Mouse (Mus musculus) lung, embryonic 14.5 days (tissue): ENCODE data around the gene Fam111a. TPM values are rescaled to one million over a fixed set of nuclear protein-coding genes. Genes with fewer than 3 reads are reported as not detected.

Experiments
- ATAC-seq: fragments of 200-750 bp; cut with Nextera tagmentation; 2 replicates; pipeline ENCODE4 v1.8.0; 2017; ENCODE audit warnings: mild to moderate bottlenecking, moderate TSS enrichment, moderate library complexity; ENCODE audit not compliant: insufficient read depth
- DNase-seq: peaks from one replicate; pipeline ENCODE4 v3.0.0-alpha.2; 2015
- H3K27ac ChIP-seq: fragments of 300-500 bp; sonication (generic); 2 replicates; pipeline ENCODE4 v1.5.1; 2014; ENCODE audit warnings: low read depth, mild to moderate bottlenecking, moderate library complexity
- H3K27me3 ChIP-seq: fragments of 300-500 bp; sonication (generic); 2 replicates; pipeline ENCODE4 v1.6.1; 2014; ENCODE audit warnings: low read length, control low read depth; ENCODE audit not compliant: insufficient read depth
- H3K36me3 ChIP-seq: fragments of 300-500 bp; sonication (generic); 2 replicates; pipeline ENCODE4 v1.6.1; 2014; ENCODE audit warnings: control low read depth; ENCODE audit not compliant: insufficient read depth
- H3K4me1 ChIP-seq: fragments of 300-500 bp; sonication (generic); 2 replicates; pipeline ENCODE4 v1.6.1; 2014; ENCODE audit warnings: antibody characterized with exemption, control low read depth; ENCODE audit not compliant: insufficient read depth
- H3K4me2 ChIP-seq: fragments of 300-500 bp; sonication (generic); 2 replicates; pipeline ENCODE4 v1.6.1; 2014; ENCODE audit warnings: mild to moderate bottlenecking
- H3K4me3 ChIP-seq: fragments of 300-500 bp; sonication (generic); 2 replicates; pipeline ENCODE4 v1.5.1; 2014; ENCODE audit warnings: low read depth, low read length
- H3K9ac ChIP-seq: fragments of 300-500 bp; sonication (generic); 2 replicates; pipeline ENCODE4 v1.6.1; 2014
- H3K9me3 ChIP-seq: fragments of 300-500 bp; sonication (generic); 2 replicates; pipeline ENCODE4 v1.6.1; 2016; ENCODE audit warnings: low read depth, low read length, control low read depth
- CTCF ChIP-seq: IDR thresholded peaks from 2 replicates; pipeline ENCODE4 v1.5.1; 2016; ENCODE audit warnings: antibody characterized with exemption, low read depth
- WGBS: fragments of 180-500 bp; shearing (Covaris S2); extraction: QIAGEN DNeasy Blood & Tissue Kit; methylation state at CpG from one replicate; pipeline ENCODE4 v1.1.7; 2014; 5-methylcytosine and 5-hydroxymethylcytosine counted together
- polyA plus RNA-seq: library from polyadenylated mRNA; unstranded; fragments of >200 nt; fragmentation: Nextera tagmentation; extraction: Ambion mirVana; gene quantifications from 2 replicates; pipeline ENCODE4 v1.2.1, GENCODE M21; 2014

The Fam111a gene
- polyA plus RNA-seq, 1 experiment from 2014 or later = 37.9 TPM

DNA sequence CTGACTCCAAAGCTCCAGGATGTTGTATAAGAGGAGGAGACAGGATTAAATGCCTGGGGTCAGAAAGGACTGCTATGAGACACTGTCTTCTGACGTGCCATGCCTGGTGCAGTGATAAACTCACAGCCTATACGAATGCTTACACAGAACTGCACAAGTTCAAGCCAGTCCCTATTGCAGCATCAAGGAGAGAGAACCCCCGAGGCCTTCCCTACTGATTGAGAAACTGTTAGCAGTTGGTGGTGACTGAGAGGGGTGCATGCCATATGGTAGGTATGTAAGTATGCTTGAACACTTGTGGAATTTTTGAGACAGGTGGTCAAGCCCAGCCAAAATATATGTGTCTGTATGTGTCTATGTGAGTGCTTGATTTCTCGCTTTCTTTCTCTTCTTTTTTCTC, 22.2 kb upstream of the Fam111a start:
- H3K9me3 ChIP-seq = no peaks in the 10 kb centered on the region
- WGBS = 34% methylated on average over 4 of the region's 4 CpGs
- no peaks in the 10 kb centered on the region for H3K27me3 ChIP-seq
- DNase-seq (no peak), ATAC-seq (no peak)
- H3K4me2 ChIP-seq = no peak overlapping the region
- no peaks in the 10 kb centered on the region for H3K36me3 ChIP-seq
- no peak for TF ChIP-seq CTCF
- no peaks in the 10 kb centered on the region for H3K4me1 ChIP-seq
- H3K27ac ChIP-seq = no peak overlapping the region
- H3K4me3 ChIP-seq = no peak overlapping the region
- no peak overlapping the region for H3K9ac ChIP-seq

DNA sequence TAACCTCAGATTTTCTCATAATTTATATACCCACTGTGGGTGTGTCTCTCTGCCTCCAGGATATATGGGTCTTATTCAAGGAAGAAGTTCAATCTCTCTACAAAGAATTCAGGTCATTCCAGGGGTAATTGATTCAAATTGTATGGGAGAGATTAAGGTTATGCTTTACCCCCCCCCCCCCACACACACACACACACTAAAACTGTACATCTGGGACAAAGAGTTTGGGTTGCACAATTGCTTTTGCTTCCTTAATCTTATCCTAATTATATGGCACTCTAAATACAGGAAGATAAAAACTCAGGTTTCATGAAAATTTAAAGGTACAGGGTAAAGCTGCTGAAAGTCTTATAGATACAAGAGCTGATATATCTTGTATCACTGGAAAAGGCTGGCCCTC, 8.4 kb upstream of the Fam111a start:
- Histone ChIP-seq H3K27ac (no peak overlapping the region), H3K9ac (no peak overlapping the region), H3K27me3 (no peaks in the 10 kb centered on the region), H3K4me1 (no peaks in the 10 kb centered on the region), H3K9me3 (no peaks in the 10 kb centered on the region), H3K4me3 (no peak overlapping the region), H3K4me2 (no peak overlapping the region), H3K36me3 (no peaks in the 10 kb centered on the region)
- DNase-seq (no peak), ATAC-seq (no peak)
- no peak for TF ChIP-seq CTCF

DNA sequence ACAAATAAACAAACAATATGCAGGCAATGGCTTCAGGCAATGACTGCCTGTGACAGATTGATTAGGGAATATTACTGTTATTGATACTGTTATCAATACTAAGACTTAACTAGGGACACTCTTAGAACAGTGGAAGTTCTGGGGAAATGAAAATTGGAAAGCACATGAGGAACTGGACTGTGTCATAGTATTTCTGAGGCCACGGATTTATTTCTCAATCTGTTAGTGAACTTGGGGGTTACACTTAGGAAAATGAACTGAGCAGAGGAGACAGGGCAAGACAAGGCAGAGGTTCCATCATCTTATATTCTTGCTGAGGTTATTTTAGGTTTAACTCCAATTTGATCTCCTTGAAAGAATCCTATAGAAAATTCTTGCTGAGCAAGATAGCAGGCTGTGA, 5.6 kb upstream of the Fam111a start:
- no peaks in the 10 kb centered on the region for H3K9me3 ChIP-seq
- no peak overlapping the region for H3K9ac ChIP-seq
- H3K4me2 ChIP-seq = no peak overlapping the region
- TF ChIP-seq CTCF = no peak
- H3K4me3 ChIP-seq = no peak overlapping the region
- 76% methylated on average over 1 of the region's 1 CpGs for WGBS
- DNase-seq (no peak), ATAC-seq (no peak)
- H3K4me1 ChIP-seq = no peaks in the 10 kb centered on the region
- no peaks in the 10 kb centered on the region for H3K36me3 ChIP-seq
- H3K27me3 ChIP-seq = no peaks in the 10 kb centered on the region
- no peak overlapping the region for H3K27ac ChIP-seq

DNA sequence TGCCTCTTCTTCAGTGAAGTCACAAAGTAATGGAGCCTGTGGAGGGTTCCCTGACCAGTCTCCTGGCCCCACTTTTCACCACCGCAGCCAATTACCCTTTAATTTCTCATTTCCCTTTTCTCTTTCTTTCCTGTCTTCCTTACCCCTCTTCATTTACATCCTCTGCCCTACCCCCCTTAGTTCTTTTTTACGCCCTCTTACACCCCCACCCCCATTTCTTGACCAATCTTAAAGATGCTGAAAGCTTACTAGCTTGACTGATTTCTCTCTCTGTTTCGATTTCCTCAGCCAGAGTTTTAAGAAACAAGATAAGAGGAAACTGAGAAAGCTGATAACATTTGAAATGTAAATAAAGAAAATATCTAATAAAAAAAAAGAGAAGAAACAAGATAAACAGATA, 4.8 kb upstream of the Fam111a start:
- no peaks in the 10 kb centered on the region for H3K4me1 ChIP-seq
- no peak overlapping the region for H3K4me3 ChIP-seq
- H3K9me3 ChIP-seq = no peaks in the 10 kb centered on the region
- no peak overlapping the region for H3K4me2 ChIP-seq
- no peak for ATAC-seq
- no peaks in the 10 kb centered on the region for H3K36me3 ChIP-seq
- no peak overlapping the region for H3K27ac ChIP-seq
- DNase-seq = no peak
- no peak overlapping the region for H3K9ac ChIP-seq
- no peaks in the 10 kb centered on the region for H3K27me3 ChIP-seq
- 41% methylated on average over 3 of the region's 3 CpGs for WGBS
- no peak for TF ChIP-seq CTCF

DNA sequence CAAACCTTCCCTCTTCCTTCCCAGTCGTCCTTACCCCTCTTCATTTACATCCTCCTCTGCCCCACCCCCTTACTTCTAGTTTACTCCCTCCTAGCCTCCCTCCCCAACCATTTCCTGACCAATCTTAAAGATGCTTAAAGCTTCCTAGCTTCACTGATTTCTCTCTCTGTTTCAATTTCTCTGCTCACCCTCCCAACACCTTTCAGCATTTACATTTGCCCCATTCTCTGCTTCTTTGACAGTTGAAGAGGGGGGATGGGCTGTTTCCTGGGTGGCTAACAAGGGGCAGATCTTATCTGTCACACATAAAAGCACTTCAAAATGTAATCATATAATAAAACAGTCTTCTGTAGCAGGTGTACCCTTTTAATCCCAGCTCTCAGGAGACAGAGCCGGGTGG, 3.9 kb upstream of the Fam111a start:
- Histone ChIP-seq H3K9me3 (no peaks in the 10 kb centered on the region), H3K27me3 (no peaks in the 10 kb centered on the region), H3K4me1 (no peaks in the 10 kb centered on the region), H3K9ac (no peak overlapping the region), H3K27ac (no peak overlapping the region), H3K4me3 (no peak overlapping the region), H3K36me3 (no peaks in the 10 kb centered on the region), H3K4me2 (no peak overlapping the region)
- ATAC-seq (no peak), DNase-seq (no peak)
- WGBS = 14% methylated on average over 2 of the region's 2 CpGs
- TF ChIP-seq CTCF = no peak

DNA sequence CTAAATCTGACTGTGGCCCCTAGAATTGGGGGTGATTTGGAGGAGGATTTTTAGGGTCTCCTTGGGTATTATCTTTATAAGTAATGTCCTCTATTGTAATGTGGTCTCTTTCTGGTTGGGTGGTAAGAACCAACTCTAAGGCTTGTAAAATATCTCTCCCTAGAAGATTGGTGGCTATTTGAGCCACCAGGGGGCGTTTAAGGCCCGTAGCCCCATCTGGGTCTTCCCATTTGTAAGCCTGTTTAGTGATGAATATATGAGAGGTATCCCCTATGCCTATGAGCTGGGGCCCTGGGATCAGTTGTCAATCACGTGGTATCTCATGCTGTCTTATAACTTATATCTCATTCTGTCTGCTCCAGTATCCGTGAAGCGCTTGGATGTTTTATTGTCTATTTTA, 3.6 kb downstream of the Fam111a start:
- WGBS = 73% methylated on average over 5 of the region's 5 CpGs
- no peaks in the 10 kb centered on the region for H3K36me3 ChIP-seq
- H3K4me1 ChIP-seq = no peaks in the 10 kb centered on the region
- no peak overlapping the region for H3K27ac ChIP-seq
- DNase-seq = peak; percentile 63
- no peak overlapping the region for H3K9ac ChIP-seq
- ATAC-seq = no peak
- no peak overlapping the region for H3K4me2 ChIP-seq
- H3K4me3 ChIP-seq = no peak overlapping the region
- H3K9me3 ChIP-seq = no peaks in the 10 kb centered on the region
- no peaks in the 10 kb centered on the region for H3K27me3 ChIP-seq
- TF ChIP-seq CTCF = peak; percentile 38; the same call in 1 of the 2 replicates

DNA sequence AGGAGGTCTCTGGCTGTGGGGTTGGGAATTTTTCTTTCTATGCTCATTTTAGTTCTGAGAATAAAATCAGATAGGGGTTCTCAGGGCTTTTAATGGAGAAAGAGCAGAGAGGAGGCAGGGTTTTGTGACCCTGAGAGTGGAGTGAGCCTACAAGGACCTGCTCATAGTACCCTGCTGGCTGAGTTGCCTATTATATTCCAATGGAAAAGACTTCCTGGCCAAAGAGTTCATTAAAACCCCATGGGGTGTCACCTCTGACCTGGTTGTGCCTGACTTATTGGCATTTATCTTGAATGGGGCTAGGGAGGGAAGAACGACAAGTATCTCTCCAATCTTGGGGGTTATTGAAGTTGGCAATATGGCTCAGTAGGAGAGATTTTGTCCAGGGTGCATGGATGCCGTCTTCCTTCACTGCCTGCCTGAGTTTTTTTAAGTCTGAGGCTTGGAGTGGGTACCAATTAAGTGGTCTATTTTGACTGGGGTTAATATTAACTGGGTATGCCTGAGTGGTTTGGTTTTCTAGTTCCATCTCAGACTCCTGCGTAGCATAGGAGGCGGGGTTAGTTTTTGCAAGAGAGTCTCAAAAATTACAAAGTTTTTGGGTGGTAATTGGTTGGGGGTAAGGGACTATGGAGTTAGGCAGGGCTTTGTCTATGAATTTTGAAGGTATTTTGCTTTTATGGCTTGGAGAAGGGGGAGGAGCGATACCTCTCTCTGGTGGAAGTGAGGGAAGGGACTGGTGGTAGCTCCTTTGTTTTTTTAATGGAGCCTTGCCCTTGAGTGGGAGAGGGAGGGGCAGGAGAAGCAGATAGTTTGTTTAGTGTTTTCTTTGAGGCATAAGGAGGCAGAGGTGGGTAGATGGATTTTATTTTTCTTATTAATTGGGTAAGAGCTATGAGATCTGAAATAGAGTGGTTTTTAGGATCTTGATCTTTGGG, 4.7 kb downstream of the Fam111a start:
- TF ChIP-seq CTCF = no peak
- Histone ChIP-seq H3K4me2 (no peak overlapping the region), H3K4me3 (no peak overlapping the region), H3K27me3 (no peaks in the 10 kb centered on the region), H3K4me1 (no peaks in the 10 kb centered on the region), H3K27ac (no peak overlapping the region), H3K9me3 (no peaks in the 10 kb centered on the region), H3K9ac (no peak overlapping the region), H3K36me3 (no peaks in the 10 kb centered on the region)
- 68% methylated on average over 5 of the region's 5 CpGs for WGBS
- ATAC-seq (no peak), DNase-seq (no peak)

DNA sequence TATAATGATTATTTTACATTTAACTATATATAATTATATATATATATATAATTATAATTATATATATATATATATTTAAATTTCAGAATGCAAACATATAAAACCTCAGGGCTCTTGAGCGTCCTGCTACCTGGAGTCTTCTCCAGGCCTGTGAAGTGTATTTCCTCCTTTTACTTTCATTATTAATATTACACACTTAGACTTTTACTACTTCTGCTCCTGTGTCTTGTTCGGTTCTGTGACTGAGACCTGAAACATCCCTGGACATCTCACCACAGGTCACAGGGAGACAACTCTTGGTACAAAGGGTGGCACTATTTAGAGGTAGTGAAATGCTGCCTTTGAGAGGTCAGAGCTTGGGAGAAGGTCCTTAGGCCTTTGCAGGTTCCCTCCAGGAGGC, 10.8 kb downstream of the Fam111a start:
- Histone ChIP-seq H3K4me1 (no peaks in the 10 kb centered on the region), H3K27me3 (no peaks in the 10 kb centered on the region), H3K4me3 (no peak overlapping the region), H3K27ac (no peak overlapping the region), H3K9ac (no peak overlapping the region), H3K9me3 (no peaks in the 10 kb centered on the region), H3K4me2 (no peak overlapping the region), H3K36me3 (no peaks in the 10 kb centered on the region)
- no peak for DNase-seq
- no peak for ATAC-seq
- no peak for TF ChIP-seq CTCF
- 88% methylated on average over 2 of the region's 2 CpGs for WGBS
